Mouse (Mus musculus) MN1 (cell line): Measurements from ENCODE around the gene Cyp4f37.
A peak's percentile ranks its signal among the peaks of the same experiment; 100 is the strongest.
"Not testable (repeated sequence)": the region's sequence is repeated elsewhere in the genome, so short reads cannot be mapped to it uniquely, and the experiment has no call there.

ENCODE experiments used
- DNase-seq: peaks from one replicate; pipeline ENCODE4 v3.0.0-alpha.2; 2016; ENCODE audit warnings: low spot score

Gene Cyp4f37

GRCm38 (mm10) chr17:32621018-32621417, at the start of gene Cyp4f37:
Cyp4f37 (plus strand) TSS chr17:32621309.
- not testable (repeated sequence) for DNase-seq

GRCm38 (mm10) chr17:32573286-32573685, 47.8 kb upstream of the Cyp4f37 start:
- not testable (repeated sequence) for DNase-seq

GRCm38 (mm10) chr17:32577496-32578186, 43.5 kb upstream of the Cyp4f37 start:
- no peak for DNase-seq

- DNase-seq: no peak
These were observed 24.6 kb upstream of the Cyp4f37 start for GRCm38 (mm10) chr17:32596494-32596893.

- no peak for DNase-seq
These were observed 13.1 kb upstream of the Cyp4f37 start for GRCm38 (mm10) chr17:32608055-32608454.

- not testable (repeated sequence) for DNase-seq
These were observed 10.9 kb upstream of the Cyp4f37 start for GRCm38 (mm10) chr17:32610231-32610630.

- no peak for DNase-seq
These were observed 10.2 kb upstream of the Cyp4f37 start for GRCm38 (mm10) chr17:32610896-32611295.

- DNase-seq: no peak
These were observed 8.7 kb upstream of the Cyp4f37 start for GRCm38 (mm10) chr17:32612417-32612816.

- DNase-seq: no peak
These were observed 3.9 kb upstream of the Cyp4f37 start for GRCm38 (mm10) chr17:32617252-32617651.

GRCm38 (mm10) chr17:32629726-32630125, 8.6 kb downstream of the Cyp4f37 start:
- DNase-seq: not testable (repeated sequence)

- no peak for DNase-seq
These were observed 10.8 kb downstream of the Cyp4f37 start for GRCm38 (mm10) chr17:32631936-32632335.

- not testable (repeated sequence) for DNase-seq
These were observed 13.3 kb downstream of the Cyp4f37 start for GRCm38 (mm10) chr17:32634242-32634971.

- peak; percentile 77 for DNase-seq
These were observed 13.8 kb downstream of the Cyp4f37 start for GRCm38 (mm10) chr17:32634972-32635314.

- no peak for DNase-seq
These were observed 15.2 kb downstream of the Cyp4f37 start for GRCm38 (mm10) chr17:32636341-32636740.

GRCm38 (mm10) chr17:32637151-32637550, 16.0 kb downstream of the Cyp4f37 start:
- no peak for DNase-seq

GRCm38 (mm10) chr17:32646631-32647030, 25.5 kb downstream of the Cyp4f37 start:
- DNase-seq: no peak

- DNase-seq: no peak
These were observed 32.8 kb downstream of the Cyp4f37 start for GRCm38 (mm10) chr17:32653860-32654259.

GRCm38 (mm10) chr17:32657041-32657440, 35.9 kb downstream of the Cyp4f37 start:
- DNase-seq: no peak

- DNase-seq: no peak
These were observed 37.1 kb downstream of the Cyp4f37 start for GRCm38 (mm10) chr17:32658246-32658645.

GRCm38 (mm10) chr17:32658712-32659111, 37.6 kb downstream of the Cyp4f37 start, which contains the start of gene Cyp4f40:
Cyp4f40 (plus strand) TSS chr17:32658900.
- peak; percentile 17 for DNase-seq

GRCm38 (mm10) chr17:32673976-32674375, 52.9 kb downstream of the Cyp4f37 start:
- no peak for DNase-seq

GRCm38 (mm10) chr17:32676040-32676635, 55.0 kb downstream of the Cyp4f37 start:
- DNase-seq: no peak

- DNase-seq: peak; percentile 19
These were observed 59.3 kb downstream of the Cyp4f37 start for GRCm38 (mm10) chr17:32680404-32680803.
